Mouse (Mus musculus): Measurements from ENCODE around the gene Snx20. TPM values are rescaled to one million over a fixed set of nuclear protein-coding genes. Genes with fewer than 3 reads are reported as not detected.
A peak's percentile ranks its signal among the peaks of the same experiment; 100 is the strongest.

Gene Snx20
- 1 to 10 TPM in 1 of 2 experiments, under 1 TPM in 1; 0.98 to 1.6 TPM for total RNA-seq (2021)
- long read RNA-seq, experiment 1, partial matches to known transcripts: 0 of 1 reads
- long read RNA-seq, experiment 1, other reads (novel, unspliced or antisense): 1 of 1 reads
- long read RNA-seq, experiment 2, partial matches to known transcripts: 1 of 1 reads
- long read RNA-seq, experiment 2, other reads (novel, unspliced or antisense): 0 of 1 reads

GRCm38 (mm10) chr8:88635474-88636397 lies at the start of gene Snx20:
Snx20 (minus strand) TSS chr8:88636128.
- intact Hi-C loops (cut with DNase I): no loop called here
- H3K27ac ChIP-seq: no peak within 1 kb of the TSS
- no peak for DNase-seq (ENCODE audit: extremely low spot score in 1 of 2, low spot score in 2 of 2)
- TF ChIP-seq CTCF (IDR thresholded peaks at IDR 0.05): no peak; the same call in 1 of the 2 replicates
- no peak within 1 kb of the TSS for H3K4me3 ChIP-seq

DNA sequence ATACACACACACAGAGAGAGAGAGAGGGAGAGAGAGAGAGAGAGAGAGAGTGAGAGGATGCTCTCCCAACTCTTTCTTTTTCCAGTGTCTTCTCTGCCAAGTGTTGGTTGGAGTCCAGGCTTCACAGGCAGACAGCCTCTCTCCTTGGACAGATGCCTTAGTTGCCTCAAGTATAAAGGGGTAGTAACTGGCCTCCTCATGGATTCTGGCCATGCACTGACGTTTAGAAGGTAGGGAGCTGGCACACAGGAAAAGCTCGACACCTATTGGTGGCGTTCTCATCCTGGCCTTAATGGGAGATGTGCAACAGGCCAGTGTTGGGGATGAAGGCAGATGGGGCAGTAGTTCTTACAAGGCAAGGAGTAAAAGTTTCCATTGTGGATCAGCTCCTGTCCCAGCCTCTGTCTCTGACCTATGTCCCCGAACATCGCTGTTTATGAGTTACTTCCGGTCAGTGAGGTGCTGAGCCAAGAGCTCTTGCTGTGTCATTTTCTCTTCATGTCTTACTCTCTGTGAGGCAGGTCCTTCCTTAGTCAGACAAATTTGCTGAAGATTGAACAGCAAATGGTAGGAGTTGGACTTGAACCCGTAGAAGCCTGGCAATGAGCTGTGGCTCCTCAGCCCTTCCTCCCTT lies 47.8 kb upstream of the Snx20 start:
- no peak for TF ChIP-seq CTCF (IDR thresholded peaks at IDR 0.05)
- Histone ChIP-seq H3K27ac (no peak overlapping the region), H3K4me3 (no peak overlapping the region)
- intact Hi-C loops (cut with DNase I): no loop called here
- no peak for DNase-seq (ENCODE audit: extremely low spot score in 1 of 2, low spot score in 2 of 2)

DNA sequence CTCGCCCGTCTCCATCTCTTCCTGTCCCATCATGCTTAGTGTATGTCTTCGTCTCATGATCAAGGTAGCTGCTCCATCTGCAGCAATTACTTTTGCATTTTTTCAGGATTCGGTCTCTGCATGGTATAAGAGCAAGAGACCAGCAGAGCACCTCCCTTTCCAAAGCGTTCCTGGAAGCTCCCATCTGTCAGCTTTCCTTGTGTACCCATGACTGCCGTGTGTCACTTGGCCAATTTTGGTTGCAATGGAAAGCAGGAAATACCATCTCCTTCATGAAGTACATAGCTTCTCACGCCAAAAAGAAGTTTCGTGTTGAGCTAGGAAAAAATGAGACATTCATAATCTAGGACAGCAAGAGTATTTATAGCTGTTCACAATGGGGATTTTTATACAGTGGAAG lies 45.1 kb upstream of the Snx20 start:
- peak overlapping the region; percentile 40 for H3K27ac ChIP-seq
- intact Hi-C loops (cut with DNase I): loop anchor here (1.0 kb wide), 1 partner anchor 54 kb away; no protein-coding TSS in a partner anchor
- no peak for TF ChIP-seq CTCF (IDR thresholded peaks at IDR 0.05)
- DNase-seq (ENCODE audit: extremely low spot score in 1 of 2, low spot score in 2 of 2): no peak
- H3K4me3 ChIP-seq: no peak overlapping the region

DNA sequence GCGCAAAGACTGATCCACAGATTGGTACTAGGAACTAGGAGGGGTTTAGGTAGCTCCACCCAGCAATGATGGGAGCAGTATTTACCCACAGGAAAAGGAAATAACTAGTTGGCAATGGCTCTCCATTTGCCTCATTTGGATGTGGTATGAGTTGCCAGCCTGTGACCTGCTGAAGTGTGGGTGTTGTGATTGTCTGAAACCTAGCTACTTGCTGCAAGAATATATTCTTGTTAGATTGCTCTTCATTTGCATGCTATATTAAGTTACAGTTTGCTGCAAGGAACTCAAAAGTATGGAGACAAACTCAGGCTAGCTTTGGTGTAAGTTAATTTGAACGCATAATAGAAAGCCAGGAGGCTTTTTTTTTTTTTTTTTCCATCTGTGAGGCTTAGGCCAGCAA lies 44.6 kb upstream of the Snx20 start:
- Histone ChIP-seq H3K27ac (no peak overlapping the region), H3K4me3 (no peak overlapping the region)
- intact Hi-C loops (cut with DNase I): no loop called here
- TF ChIP-seq CTCF (IDR thresholded peaks at IDR 0.05): no peak
- no peak for DNase-seq (ENCODE audit: extremely low spot score in 1 of 2, low spot score in 2 of 2)

- H3K27ac ChIP-seq: no peak overlapping the region
- no peak for DNase-seq (ENCODE audit: extremely low spot score in 1 of 2, low spot score in 2 of 2)
- no peak overlapping the region for H3K4me3 ChIP-seq
- TF ChIP-seq CTCF (IDR thresholded peaks at IDR 0.05): no peak
- intact Hi-C loops (cut with DNase I): no loop called here
Observed at GRCm38 (mm10) chr8:88677071-88677470, 41.1 kb upstream of the Snx20 start.

GRCm38 (mm10) chr8:88675372-88676165 lies 39.6 kb upstream of the Snx20 start:
- intact Hi-C loops (cut with DNase I): no loop called here

DNA sequence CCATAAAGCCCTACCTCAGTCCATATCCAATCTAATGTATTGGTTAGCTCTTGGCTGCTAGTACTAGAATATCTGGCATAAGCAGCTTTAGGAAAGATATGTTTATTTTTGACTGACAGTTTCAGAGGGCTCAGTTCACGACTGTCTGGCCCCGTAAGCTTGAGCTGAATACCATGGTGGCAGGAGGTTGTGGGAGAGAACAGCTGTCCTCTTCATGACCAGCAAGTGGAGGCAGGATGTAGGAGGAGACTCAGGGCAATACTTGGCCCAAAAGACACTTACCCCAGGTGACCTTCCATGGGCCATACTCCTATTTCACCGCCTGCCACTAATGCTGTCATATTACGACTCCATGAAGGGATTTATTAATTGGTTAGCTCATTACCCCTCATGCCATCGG lies 37.9 kb upstream of the Snx20 start:
- intact Hi-C loops (cut with DNase I): no loop called here
- DNase-seq (ENCODE audit: extremely low spot score in 1 of 2, low spot score in 2 of 2): no peak
- Histone ChIP-seq H3K4me3 (no peak overlapping the region), H3K27ac (no peak overlapping the region)
- TF ChIP-seq CTCF (IDR thresholded peaks at IDR 0.05): no peak

More at GRCm38 (mm10) chr8:88675372-88676165, 39.6 kb upstream of the Snx20 start:
- no peak for DNase-seq (ENCODE audit: extremely low spot score in 1 of 2, low spot score in 2 of 2)
- no peak for TF ChIP-seq CTCF (IDR thresholded peaks at IDR 0.05)
- Histone ChIP-seq H3K4me3 (no peak overlapping the region), H3K27ac (no peak overlapping the region)

GRCm38 (mm10) chr8:88671575-88671974 lies 35.6 kb upstream of the Snx20 start:
- Histone ChIP-seq H3K27ac (peak overlapping the region; percentile 61), H3K4me3 (no peak overlapping the region)
- intact Hi-C loops (cut with DNase I): no loop called here
- TF ChIP-seq CTCF (IDR thresholded peaks at IDR 0.05): no peak
- no peak for DNase-seq (ENCODE audit: extremely low spot score in 1 of 2, low spot score in 2 of 2)

GRCm38 (mm10) chr8:88670782-88671181 lies 34.9 kb upstream of the Snx20 start:
- TF ChIP-seq CTCF (IDR thresholded peaks at IDR 0.05): no peak

GRCm38 (mm10) chr8:88668400-88669086 lies 32.6 kb upstream of the Snx20 start:
- H3K27ac ChIP-seq: peak overlapping the region; percentile 44; the same call in 1 of the 2 replicates
- no peak overlapping the region for H3K4me3 ChIP-seq

More at GRCm38 (mm10) chr8:88670782-88671181, 34.9 kb upstream of the Snx20 start:
- no peak overlapping the region for H3K27ac ChIP-seq
- no peak overlapping the region for H3K4me3 ChIP-seq
- no peak for DNase-seq (ENCODE audit: extremely low spot score in 1 of 2, low spot score in 2 of 2)
- intact Hi-C loops (cut with DNase I): no loop called here

GRCm38 (mm10) chr8:88666435-88666834 lies 30.5 kb upstream of the Snx20 start:
- no peak for DNase-seq (ENCODE audit: extremely low spot score in 1 of 2, low spot score in 2 of 2)
- Histone ChIP-seq H3K27ac (no peak overlapping the region), H3K4me3 (no peak overlapping the region)
- TF ChIP-seq CTCF (IDR thresholded peaks at IDR 0.05): no peak
- intact Hi-C loops (cut with DNase I): no loop called here

More at GRCm38 (mm10) chr8:88668400-88669086, 32.6 kb upstream of the Snx20 start:
- DNase-seq (ENCODE audit: extremely low spot score in 1 of 2, low spot score in 2 of 2): peak in 1 of 2 experiments; percentile 60
- TF ChIP-seq CTCF (IDR thresholded peaks at IDR 0.05): no peak
- intact Hi-C loops (cut with DNase I): no loop called here
